Mouse (Mus musculus) mouse embryonic stem cell (cell line): Measurements from ENCODE around the gene Ascl2.

Experiments
- in situ Hi-C, 2 experiments: fragments of 300-500 bp; cut with MboI; formaldehyde crosslinking; loops; 1 replicate in 1 of 2; 3 replicates in 1 of 2; pipeline ENCODE4 v1.14.3; 2019 to 2020; ENCODE audit warnings: low sequenced_read_pairs in 2 of 2, low pct_unique_long_range_greater_than_20kb in 1 of 2, mixed read lengths in 1 of 2; ENCODE audit not compliant: unreplicated experiment in 1 of 2

The Ascl2 gene

DNA sequence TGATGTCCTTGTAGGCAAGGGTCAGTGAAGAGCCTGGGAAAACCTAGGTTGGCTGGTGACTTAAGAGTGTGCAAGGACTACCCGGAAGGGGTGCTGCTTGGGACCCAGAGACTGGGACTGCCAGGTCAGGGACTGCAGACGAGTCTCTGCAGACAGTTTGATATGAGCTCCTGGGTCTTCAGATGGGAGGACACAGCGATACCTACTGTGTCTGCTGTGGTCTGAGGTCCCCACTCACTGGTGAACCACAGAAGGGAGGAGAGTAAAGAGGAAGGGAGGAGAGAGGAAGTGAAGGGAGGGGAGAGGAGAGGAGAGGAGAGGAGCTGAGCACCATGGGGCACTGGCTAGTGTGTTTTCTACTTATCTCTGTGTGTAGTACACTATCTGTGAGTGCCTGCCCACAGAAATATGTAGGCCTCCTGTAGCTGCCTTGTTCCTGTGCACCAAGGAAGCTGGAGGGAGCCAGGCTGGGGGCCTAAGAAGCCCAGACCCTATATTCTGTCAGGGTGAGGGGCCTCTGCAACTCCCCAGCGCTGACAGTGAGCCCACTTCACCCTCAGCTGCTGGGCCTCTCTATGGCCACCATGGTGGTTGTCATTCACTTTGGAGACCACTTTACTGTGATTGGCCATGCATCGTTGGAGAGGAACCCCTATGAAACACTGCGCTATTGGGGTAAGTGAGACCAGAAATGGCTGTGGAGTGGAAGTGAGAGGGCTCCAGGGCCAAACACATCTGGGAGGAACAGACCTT, 36.5 kb upstream of the Ascl2 start:
- in situ Hi-C loops, result no loop called here

- in situ Hi-C loops, result no loop called here
Observed at GRCm38 (mm10) chr7:143004727-143005343, 35.8 kb upstream of the Ascl2 start, which contains the start of gene Tspan32. TSS of gene Tspan32 (plus strand) at chr7:143005046.

GRCm38 (mm10) chr7:143002679-143003078, 33.6 kb upstream of the Ascl2 start:
- in situ Hi-C loops, result no loop called here

GRCm38 (mm10) chr7:142997403-142998150, 28.5 kb upstream of the Ascl2 start:
- in situ Hi-C loops, result no loop called here

DNA sequence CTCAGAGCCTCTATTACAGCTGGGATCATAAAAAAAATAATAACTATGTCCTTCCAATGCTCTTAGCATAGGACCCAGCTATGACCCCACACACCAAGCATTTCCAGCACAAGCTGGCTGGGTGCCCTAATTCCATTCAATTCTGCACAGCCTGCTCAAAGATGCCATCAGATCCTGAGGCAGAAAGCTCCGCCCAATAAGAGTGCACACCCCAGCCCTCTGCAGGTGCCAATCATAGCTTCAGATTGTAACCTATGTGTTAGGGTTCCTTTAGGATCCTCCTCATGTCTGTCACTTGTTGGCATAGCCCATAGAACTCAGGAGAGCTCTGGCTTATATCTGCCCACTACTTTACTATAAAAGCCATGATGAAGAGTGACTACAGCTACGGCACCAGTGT, 27.9 kb upstream of the Ascl2 start:
- in situ Hi-C loops, result no loop called here

DNA sequence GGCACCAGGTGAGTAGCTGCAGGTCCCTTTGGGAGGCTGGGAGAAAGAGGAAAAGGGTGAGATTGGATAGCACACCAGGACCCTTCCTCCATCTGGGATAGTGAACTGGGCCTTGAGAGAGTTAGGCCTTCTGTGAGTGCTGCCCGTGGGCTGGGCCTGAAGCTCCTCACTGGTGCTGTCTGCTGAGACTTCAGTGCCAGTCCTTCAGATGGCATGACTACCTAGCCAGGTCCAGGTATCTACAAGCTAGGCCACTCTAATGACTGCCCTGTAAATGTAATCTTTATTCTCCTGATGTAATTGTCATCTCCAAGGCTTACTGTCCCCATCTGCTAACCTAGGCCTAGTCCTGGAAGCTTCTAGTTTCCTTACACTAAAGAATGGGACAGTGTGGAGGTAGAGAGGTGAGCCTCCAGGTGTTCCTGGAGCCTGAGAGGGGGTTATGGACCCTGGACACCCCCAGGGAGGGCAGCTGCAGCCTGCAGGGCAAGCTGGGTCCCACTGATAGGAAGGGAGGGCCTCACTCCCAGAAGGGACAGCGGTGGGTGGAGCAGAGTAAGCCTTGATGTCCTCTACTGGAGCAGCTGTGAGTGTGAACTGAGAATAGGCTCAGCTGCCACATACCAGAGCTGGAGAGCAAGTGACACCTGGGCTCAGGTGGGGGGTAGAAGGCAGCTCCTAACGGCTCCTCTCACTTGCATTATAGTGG, 26.7 kb upstream of the Ascl2 start:
- in situ Hi-C loops, result no loop called here

- in situ Hi-C loops, result no loop called here
Observed at GRCm38 (mm10) chr7:142995004-142995403, 25.9 kb upstream of the Ascl2 start.

- in situ Hi-C loops, result no loop called here
Observed at GRCm38 (mm10) chr7:142987718-142988117, 18.7 kb upstream of the Ascl2 start.

DNA sequence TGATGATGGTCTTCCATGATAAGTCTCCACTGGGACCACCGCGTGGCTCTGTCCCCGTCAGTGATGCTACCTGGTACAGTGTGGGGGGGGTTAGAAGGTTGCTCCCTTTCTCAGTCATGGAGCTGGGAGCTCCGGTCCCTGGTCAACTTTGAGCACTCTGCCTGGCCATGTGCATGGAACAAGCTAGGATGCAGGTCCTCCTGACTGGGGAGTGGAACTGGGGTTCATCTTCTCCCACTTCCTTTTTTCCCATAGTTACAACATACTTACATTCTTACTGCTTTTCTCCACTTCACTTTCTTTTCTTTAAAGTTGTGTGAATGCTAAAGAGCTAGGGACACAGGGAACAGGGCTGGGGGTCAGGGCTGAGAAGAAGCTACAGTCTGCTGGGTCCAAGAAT, 16.1 kb upstream of the Ascl2 start:
- in situ Hi-C loops, result no loop called here

GRCm38 (mm10) chr7:142981908-142982307, 12.8 kb upstream of the Ascl2 start:
- in situ Hi-C loops, result no loop called here

- in situ Hi-C loops, result no loop called here
Observed at GRCm38 (mm10) chr7:142967884-142968808, 918 bp downstream of the Ascl2 start.

GRCm38 (mm10) chr7:142967414-142967883, 1.6 kb downstream of the Ascl2 start:
- in situ Hi-C loops, result no loop called here

DNA sequence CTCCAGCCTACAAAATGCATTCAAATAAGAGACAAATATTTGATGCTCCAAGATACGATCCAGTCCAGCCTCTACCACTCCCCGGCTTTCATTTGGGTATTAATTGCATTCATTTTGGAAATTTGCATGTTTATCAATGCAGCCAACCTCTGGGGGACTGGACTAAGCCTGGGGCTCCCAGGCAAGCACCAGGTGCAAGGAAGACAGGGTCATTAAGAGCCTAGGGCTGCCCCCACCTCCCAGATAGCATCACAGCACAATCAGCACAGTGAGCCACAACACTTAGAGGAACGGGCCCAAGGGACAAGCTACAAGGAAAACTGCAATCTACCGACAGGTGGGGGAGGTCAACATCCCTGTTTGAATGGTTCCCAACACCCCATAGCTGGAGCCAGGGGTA, 9.3 kb downstream of the Ascl2 start:
- in situ Hi-C loops, result no loop called here

GRCm38 (mm10) chr7:142958817-142959216, 10.2 kb downstream of the Ascl2 start:
- in situ Hi-C loops, result no loop called here

- in situ Hi-C loops, result no loop called here
Observed at GRCm38 (mm10) chr7:142956018-142956417, 13.0 kb downstream of the Ascl2 start.

DNA sequence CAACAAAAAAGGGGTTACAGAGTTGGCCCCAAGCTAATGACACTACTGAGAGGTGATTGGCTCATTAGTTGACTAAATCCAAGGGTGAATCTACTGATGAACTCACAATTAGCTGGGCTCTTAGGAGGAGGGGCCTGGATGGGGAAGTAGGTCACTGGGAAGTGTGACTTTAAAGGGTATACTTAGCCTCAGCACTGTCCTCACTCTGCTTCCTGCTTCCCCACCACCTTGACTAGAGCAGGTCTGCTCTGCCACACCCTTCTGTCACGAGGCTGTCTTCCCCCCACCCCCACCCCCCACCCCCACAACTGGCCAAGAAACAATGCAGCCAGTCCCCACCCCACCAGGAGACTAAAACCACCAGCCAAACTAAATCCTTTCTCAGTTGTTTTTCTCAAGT, 19.5 kb downstream of the Ascl2 start:
- in situ Hi-C loops, result no loop called here

DNA sequence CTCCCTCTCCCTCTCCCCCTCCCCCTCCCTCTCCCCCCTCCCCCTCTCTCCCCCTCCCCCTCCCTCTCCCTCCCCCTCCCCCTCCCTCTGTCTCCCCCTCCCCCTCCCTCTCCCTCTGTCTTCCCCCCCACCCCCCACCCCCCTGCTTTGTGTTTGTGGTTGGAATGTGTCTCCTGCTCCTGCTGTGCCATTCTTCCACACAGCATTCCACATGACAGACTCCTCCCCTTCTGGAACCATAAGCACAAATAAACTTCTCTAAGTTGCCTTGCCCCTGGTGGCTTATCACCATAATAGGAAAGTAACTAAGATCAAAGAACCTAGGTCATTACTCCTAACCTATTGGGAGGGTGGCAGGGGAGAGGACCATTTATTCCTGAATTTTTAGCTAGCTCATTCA, 31.4 kb downstream of the Ascl2 start:
- in situ Hi-C loops, result no loop called here

DNA sequence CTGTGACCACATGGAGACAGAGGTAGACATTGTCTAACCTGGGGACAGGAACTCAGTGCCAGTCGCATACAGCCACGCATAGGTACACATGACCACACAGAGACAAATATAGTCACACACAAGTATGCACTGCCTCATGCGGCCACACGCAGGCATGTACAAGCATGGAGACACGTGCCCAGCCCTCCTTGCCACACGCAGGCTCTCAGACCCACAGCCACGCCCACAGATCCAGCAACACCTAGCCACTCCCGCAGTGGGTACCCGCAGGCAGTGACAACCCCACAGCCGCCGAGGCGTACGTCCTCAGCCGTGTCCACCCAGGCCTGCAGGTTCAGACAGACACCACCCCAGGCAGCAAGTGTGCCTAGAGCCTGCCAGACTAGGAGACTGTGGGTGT, 33.4 kb downstream of the Ascl2 start:
- in situ Hi-C loops, result no loop called here
